Mouse (Mus musculus): Measurements from ENCODE around the gene Spns2.

- TF ChIP-seq CTCF (IDR thresholded peaks at IDR 0.05; ENCODE audit: borderline replicate concordance, extremely low read depth, insufficient read depth, insufficient read length) (no peak), POLR2A (IDR thresholded peaks at IDR 0.05; ENCODE audit: borderline replicate concordance, extremely low read depth, insufficient read depth, insufficient read length, poor library complexity, severe bottlenecking) (no peak)
Observed at GRCm38 (mm10) chr11:72504016-72504797, 14.5 kb upstream of the Spns2 start.
